Mouse (Mus musculus): ENCODE measurements around the gene Rgs9bp. TPM values are rescaled to one million over a fixed set of nuclear protein-coding genes. Genes with fewer than 3 reads are reported as not detected.
A peak's percentile ranks its signal among the peaks of the same experiment; 100 is the strongest.
"Not testable (repeated sequence)": the region's sequence is repeated elsewhere in the genome, so short reads cannot be mapped to it uniquely, and the experiment has no call there.

The Rgs9bp gene
- total RNA-seq, 2 experiments from 2014 or later: 0.07 to 0.18 TPM

GRCm38 (mm10) chr7:35583476-35584025 lies 1.8 kb downstream of the Rgs9bp start:
- no peak for DNase-seq

GRCm38 (mm10) chr7:35582719-35583118 lies 2.7 kb downstream of the Rgs9bp start:
- DNase-seq: no peak

DNA sequence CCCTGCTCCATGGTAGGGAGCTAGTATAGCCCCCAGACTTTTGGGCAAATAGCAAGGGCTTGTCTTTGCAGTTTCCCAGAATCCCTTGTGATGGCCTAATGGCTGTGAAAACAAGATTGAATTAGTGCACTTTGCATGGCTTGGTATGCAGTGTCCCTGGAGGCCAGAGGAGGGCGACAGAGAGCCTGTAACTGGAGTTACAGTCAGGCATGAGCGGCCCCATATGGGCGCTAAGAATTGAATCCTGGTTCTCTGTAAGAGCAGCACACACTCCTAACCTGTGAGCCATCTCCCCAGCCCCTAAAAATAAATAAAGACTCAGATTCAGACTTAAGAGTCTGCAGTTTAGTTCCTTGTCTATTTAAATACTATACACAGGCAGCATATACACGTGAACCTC lies 5.5 kb downstream of the Rgs9bp start:
- DNase-seq: peak; percentile 34

- DNase-seq: not testable (repeated sequence)
Observed at GRCm38 (mm10) chr7:35570883-35571282, 14.5 kb downstream of the Rgs9bp start.

- DNase-seq: not testable (repeated sequence)
Observed at GRCm38 (mm10) chr7:35569724-35570123, 15.7 kb downstream of the Rgs9bp start.

- DNase-seq: not testable (repeated sequence)
Observed at GRCm38 (mm10) chr7:35565965-35566364, 19.4 kb downstream of the Rgs9bp start.

- DNase-seq: not testable (repeated sequence)
Observed at GRCm38 (mm10) chr7:35564872-35565271, 20.5 kb downstream of the Rgs9bp start.

DNA sequence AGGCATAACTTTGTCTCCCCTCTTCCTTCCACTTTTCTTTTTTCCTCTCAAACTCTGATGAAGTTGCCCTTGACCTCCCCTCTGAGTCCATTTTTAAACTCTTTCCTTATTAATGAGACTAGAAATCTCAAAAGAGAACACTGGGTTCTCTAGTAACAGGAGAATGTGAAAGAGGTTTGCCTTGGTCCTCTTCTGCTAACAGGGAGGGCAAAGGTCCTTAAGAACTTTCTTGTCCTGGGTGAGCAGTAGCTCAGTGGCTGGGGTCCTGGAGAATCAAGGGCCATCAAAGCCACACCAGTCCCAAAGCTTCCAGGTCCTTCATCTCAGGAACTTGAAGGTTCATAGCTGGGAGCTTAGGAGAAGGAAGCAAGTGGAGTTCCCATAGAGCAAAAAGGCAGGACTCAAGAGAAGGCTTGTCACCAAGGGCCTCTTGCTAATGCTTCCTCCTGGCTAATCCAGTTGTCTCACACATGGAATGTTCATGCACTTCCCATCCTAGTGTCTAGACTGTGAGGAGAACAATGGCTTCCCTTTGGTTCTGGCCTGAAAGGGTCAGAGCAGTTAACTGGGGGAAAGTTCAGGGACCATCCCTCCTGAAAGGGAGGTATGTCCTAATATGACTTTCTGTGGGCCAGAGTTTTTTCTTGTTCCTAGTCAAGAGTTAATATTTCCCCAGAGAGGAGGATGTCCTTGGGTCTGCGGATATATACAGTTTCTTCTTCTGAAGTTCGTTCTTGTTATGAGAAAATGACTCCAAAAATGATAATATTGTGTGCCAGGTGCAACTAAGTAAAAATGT lies 21.1 kb downstream of the Rgs9bp start:
- DNase-seq: no peak

GRCm38 (mm10) chr7:35563071-35563470 lies 22.3 kb downstream of the Rgs9bp start:
- no peak for DNase-seq

GRCm38 (mm10) chr7:35559838-35560237 lies 25.5 kb downstream of the Rgs9bp start:
- no peak for DNase-seq

DNA sequence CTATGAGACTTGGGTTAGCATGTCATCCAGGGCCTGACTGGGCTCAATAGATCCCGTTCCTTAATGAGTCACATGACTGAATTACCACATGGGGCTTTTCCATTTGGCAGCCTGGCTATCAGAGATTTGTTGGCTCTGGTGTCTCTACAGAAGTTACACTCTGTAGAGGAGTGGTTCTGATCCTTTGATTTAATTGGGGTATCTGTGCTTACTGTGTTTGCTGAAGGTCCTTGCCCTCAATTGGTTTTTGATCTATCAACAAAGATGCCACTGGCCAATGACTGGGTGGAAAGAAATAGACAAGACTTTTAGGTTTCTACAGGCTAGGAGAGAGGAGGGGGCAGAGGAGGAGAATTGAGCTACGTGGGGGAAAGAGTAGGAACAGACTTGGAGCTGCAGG lies 26.7 kb downstream of the Rgs9bp start:
- no peak for DNase-seq

DNA sequence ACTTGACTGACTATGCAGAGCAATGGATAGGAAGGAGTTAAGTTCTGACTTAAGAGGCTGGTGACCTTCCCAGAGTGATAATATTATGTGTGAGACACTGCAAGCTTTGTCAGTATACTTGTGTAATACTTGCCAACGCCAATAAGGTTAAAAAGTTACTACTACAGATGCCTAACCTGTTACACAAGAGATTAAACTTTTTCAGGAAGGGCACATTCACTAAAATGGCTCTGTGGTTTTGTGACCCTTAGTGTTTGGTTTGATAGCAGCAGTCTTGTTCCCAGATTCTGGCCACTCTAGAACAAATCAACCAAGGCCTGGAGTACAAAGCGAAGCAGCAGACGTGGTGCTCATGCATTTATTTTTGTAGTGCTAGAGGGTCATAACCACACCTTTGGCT lies 27.8 kb downstream of the Rgs9bp start:
- no peak for DNase-seq

GRCm38 (mm10) chr7:35556905-35557304 lies 28.5 kb downstream of the Rgs9bp start:
- DNase-seq: no peak

DNA sequence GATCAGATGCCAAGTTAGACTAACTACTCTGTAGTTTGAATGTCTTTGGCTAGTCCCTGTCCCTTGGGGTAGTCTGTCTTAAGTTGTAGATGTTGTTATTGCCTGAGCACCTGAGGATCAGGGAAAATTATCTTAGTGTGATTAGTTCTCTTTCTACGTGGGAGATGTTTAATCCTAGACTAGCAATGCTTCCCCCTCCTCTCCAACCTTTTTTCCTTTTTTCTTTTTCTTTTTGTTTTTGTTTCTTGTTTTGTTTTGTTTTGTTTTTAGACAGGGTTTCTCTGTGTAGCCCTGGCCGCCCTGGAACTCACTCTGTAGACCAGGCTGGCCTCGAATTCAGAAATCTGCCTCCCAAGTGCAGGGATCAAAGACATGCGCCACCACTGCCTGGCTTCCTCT lies 29.2 kb downstream of the Rgs9bp start, which contains the start of gene Nudt19:
Gene Nudt19, minus strand, starts transcription at position 100 of the 399 bp plus-strand sequence.
- DNase-seq: no peak

GRCm38 (mm10) chr7:35555224-35556204 lies 29.9 kb downstream of the Rgs9bp start:
- peak; percentile 88 for DNase-seq

- peak; percentile 23 for DNase-seq
Observed at GRCm38 (mm10) chr7:35554605-35555175, 30.7 kb downstream of the Rgs9bp start.

DNA sequence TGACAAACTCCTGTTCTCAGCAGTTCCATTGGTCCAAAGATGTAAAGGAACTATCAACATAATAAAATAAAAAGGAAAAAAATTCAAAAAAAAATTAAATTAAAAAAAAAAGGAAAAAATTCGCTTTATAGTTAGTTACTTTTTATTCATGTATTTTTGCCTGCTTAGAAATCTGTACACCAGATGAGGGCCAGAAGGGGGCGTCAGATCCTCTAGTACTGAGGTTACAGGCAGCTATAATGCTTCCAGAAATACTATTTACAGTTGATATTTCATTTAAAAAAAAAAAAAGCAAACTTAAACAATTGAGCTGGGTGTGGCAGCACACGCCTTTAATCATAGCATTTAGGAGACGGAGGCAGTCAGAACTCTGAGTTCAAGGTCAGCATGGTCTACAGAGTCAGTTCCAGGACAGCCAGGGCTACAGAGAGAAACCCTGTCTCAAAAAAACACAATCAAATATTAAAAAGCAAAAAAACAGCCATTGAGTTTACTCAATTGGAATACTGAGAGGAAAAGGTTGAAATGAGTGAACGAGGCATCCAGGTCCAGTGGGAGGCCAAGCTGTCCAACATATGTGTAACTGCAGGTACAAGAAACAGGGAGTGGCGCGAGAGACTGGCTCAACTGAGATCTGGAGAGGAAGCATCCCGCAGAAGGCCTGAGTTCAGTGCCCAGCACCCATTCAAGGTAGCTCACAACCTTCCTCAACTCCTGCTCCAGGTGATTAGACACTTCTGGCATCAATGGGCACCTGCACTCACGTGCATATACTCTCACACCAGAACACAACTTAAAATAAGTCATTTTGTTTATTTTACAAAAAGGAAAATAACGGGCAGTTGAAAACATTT lies 31.4 kb downstream of the Rgs9bp start:
- DNase-seq: peak; percentile 8

- peak; percentile 40 for DNase-seq
Observed at GRCm38 (mm10) chr7:35545881-35546280, 39.5 kb downstream of the Rgs9bp start.

GRCm38 (mm10) chr7:35537562-35537961 lies 47.8 kb downstream of the Rgs9bp start, which contains the start of gene Tdrd12:
Tdrd12 (minus strand) TSS chr7:35537745.
- no peak for DNase-seq

GRCm38 (mm10) chr7:35535750-35536512 lies 49.5 kb downstream of the Rgs9bp start:
- no peak for DNase-seq
